Mouse (Mus musculus): ENCODE measurements around the gene Spata2l. TPM values are rescaled to one million over a fixed set of nuclear protein-coding genes. Genes with fewer than 3 reads are reported as not detected.
"Not testable (repeated sequence)": the region's sequence is repeated elsewhere in the genome, so short reads cannot be mapped to it uniquely, and the experiment has no call there.

Spata2l gene
- polyA plus RNA-seq (2012; rRNA removed): 14.9 and 16.7 TPM in 2 replicates

- Histone ChIP-seq H3K27ac (ENCODE audit: insufficient read depth, low read depth, low read length) (peak within 1 kb of the TSS; percentile 65), H3K27me3 (replicated peaks; ENCODE audit: control insufficient read depth, insufficient read depth, low read length) (no peaks in the 10 kb centered on the region), H3K36me3 (ENCODE audit: control insufficient read depth, insufficient read depth, low read length) (no peaks in the 10 kb centered on the region), H3K4me3 (ENCODE audit: insufficient read depth, low read depth, low read length) (peak within 1 kb of the TSS; percentile 84), H3K4me1 (ENCODE audit: control insufficient read depth, insufficient read depth, low read length) (peaks cover 4% of the 10 kb centered on the region)
- TF ChIP-seq CTCF (conservative IDR thresholded peaks at IDR 0.05; ENCODE audit: insufficient read depth, insufficient read length, low read depth, low read length) (0 out of 2 replicates have a peak, but pooled peaks have one; percentile 19), POLR2A (IDR thresholded peaks at IDR 0.05; ENCODE audit: low read depth, low read length) (no peak)
- DNase-seq: peak; percentile 96
- WGBS: 1% methylated on average over 57 of the region's 57 CpGs
Measured at GRCm38 (mm10) chr8:123235520-123236497, at the start of gene Spata2l. TSS of gene Spata2l (minus strand) at chr8:123236233.

GRCm38 (mm10) chr8:123284493-123284892, 48.5 kb upstream of the Spata2l start:
- TF ChIP-seq POLR2A (IDR thresholded peaks at IDR 0.05; ENCODE audit: low read depth, low read length) (no peak), CTCF (conservative IDR thresholded peaks at IDR 0.05; ENCODE audit: insufficient read depth, insufficient read length, low read depth, low read length) (no peak)
- Histone ChIP-seq H3K36me3 (ENCODE audit: control insufficient read depth, insufficient read depth, low read length) (no peaks in the 10 kb centered on the region), H3K4me3 (ENCODE audit: insufficient read depth, low read depth, low read length) (no peak overlapping the region), H3K27me3 (replicated peaks; ENCODE audit: control insufficient read depth, insufficient read depth, low read length) (no peaks in the 10 kb centered on the region), H3K4me1 (ENCODE audit: control insufficient read depth, insufficient read depth, low read length) (no peaks in the 10 kb centered on the region), H3K27ac (ENCODE audit: insufficient read depth, low read depth, low read length) (no peak overlapping the region)
- 88% methylated on average over 5 of the region's 5 CpGs for WGBS
- DNase-seq: no peak

- TF ChIP-seq CTCF (conservative IDR thresholded peaks at IDR 0.05; ENCODE audit: insufficient read depth, insufficient read length, low read depth, low read length): no peak
- TF ChIP-seq POLR2A (IDR thresholded peaks at IDR 0.05; ENCODE audit: low read depth, low read length): no peak
- Histone ChIP-seq H3K4me1 (ENCODE audit: control insufficient read depth, insufficient read depth, low read length) (no peaks in the 10 kb centered on the region), H3K27ac (ENCODE audit: insufficient read depth, low read depth, low read length) (no peak overlapping the region), H3K36me3 (ENCODE audit: control insufficient read depth, insufficient read depth, low read length) (no peaks in the 10 kb centered on the region), H3K27me3 (replicated peaks; ENCODE audit: control insufficient read depth, insufficient read depth, low read length) (no peaks in the 10 kb centered on the region), H3K4me3 (ENCODE audit: insufficient read depth, low read depth, low read length) (no peak overlapping the region)
- WGBS: 66% methylated on average over 7 of the region's 7 CpGs
- DNase-seq: peak; percentile 23
Measured at GRCm38 (mm10) chr8:123283991-123284390, 48.0 kb upstream of the Spata2l start.

GRCm38 (mm10) chr8:123282994-123283393, 47.0 kb upstream of the Spata2l start:
- H3K4me3 ChIP-seq (ENCODE audit: insufficient read depth, low read depth, low read length); H3K4me1 ChIP-seq (ENCODE audit: control insufficient read depth, insufficient read depth, low read length); DNase-seq; H3K27ac ChIP-seq (ENCODE audit: insufficient read depth, low read depth, low read length); H3K36me3 ChIP-seq (ENCODE audit: control insufficient read depth, insufficient read depth, low read length); H3K27me3 ChIP-seq (replicated peaks; ENCODE audit: control insufficient read depth, insufficient read depth, low read length): not testable (repeated sequence)
- 83% methylated on average over 6 of the region's 6 CpGs for WGBS

- no peaks in the 10 kb centered on the region for H3K27me3 ChIP-seq (replicated peaks; ENCODE audit: control insufficient read depth, insufficient read depth, low read length)
- 92% methylated on average over 13 of the region's 13 CpGs for WGBS
- H3K4me1 ChIP-seq (ENCODE audit: control insufficient read depth, insufficient read depth, low read length): no peaks in the 10 kb centered on the region
- no peaks in the 10 kb centered on the region for H3K36me3 ChIP-seq (ENCODE audit: control insufficient read depth, insufficient read depth, low read length)
- H3K27ac ChIP-seq (ENCODE audit: insufficient read depth, low read depth, low read length): no peak overlapping the region
- TF ChIP-seq POLR2A (IDR thresholded peaks at IDR 0.05; ENCODE audit: low read depth, low read length) (no peak), CTCF (conservative IDR thresholded peaks at IDR 0.05; ENCODE audit: insufficient read depth, insufficient read length, low read depth, low read length) (no peak)
- H3K4me3 ChIP-seq (ENCODE audit: insufficient read depth, low read depth, low read length): no peak overlapping the region
- no peak for DNase-seq
Measured at GRCm38 (mm10) chr8:123280302-123281094, 44.5 kb upstream of the Spata2l start.

- H3K36me3 ChIP-seq (ENCODE audit: control insufficient read depth, insufficient read depth, low read length): no peaks in the 10 kb centered on the region
- no peak overlapping the region for H3K4me3 ChIP-seq (ENCODE audit: insufficient read depth, low read depth, low read length)
- H3K27me3 ChIP-seq (replicated peaks; ENCODE audit: control insufficient read depth, insufficient read depth, low read length): no peaks in the 10 kb centered on the region
- DNase-seq: no peak
- WGBS: 93% methylated on average over 4 of the region's 4 CpGs
- no peaks in the 10 kb centered on the region for H3K4me1 ChIP-seq (ENCODE audit: control insufficient read depth, insufficient read depth, low read length)
- TF ChIP-seq POLR2A (IDR thresholded peaks at IDR 0.05; ENCODE audit: low read depth, low read length) (no peak), CTCF (conservative IDR thresholded peaks at IDR 0.05; ENCODE audit: insufficient read depth, insufficient read length, low read depth, low read length) (no peak)
- H3K27ac ChIP-seq (ENCODE audit: insufficient read depth, low read depth, low read length): no peak overlapping the region
Measured at GRCm38 (mm10) chr8:123279828-123280227, 43.8 kb upstream of the Spata2l start.

- H3K4me3 ChIP-seq (ENCODE audit: insufficient read depth, low read depth, low read length): no peak overlapping the region
Measured at GRCm38 (mm10) chr8:123278445-123278844, 42.4 kb upstream of the Spata2l start.

More at GRCm38 (mm10) chr8:123278445-123278844, 42.4 kb upstream of the Spata2l start:
- DNase-seq: no peak
- Histone ChIP-seq H3K27me3 (replicated peaks; ENCODE audit: control insufficient read depth, insufficient read depth, low read length) (no peaks in the 10 kb centered on the region), H3K27ac (ENCODE audit: insufficient read depth, low read depth, low read length) (no peak overlapping the region), H3K4me1 (ENCODE audit: control insufficient read depth, insufficient read depth, low read length) (no peaks in the 10 kb centered on the region), H3K36me3 (ENCODE audit: control insufficient read depth, insufficient read depth, low read length) (no peaks in the 10 kb centered on the region)
- WGBS: 70% methylated on average over 7 of the region's 7 CpGs
- TF ChIP-seq POLR2A (IDR thresholded peaks at IDR 0.05; ENCODE audit: low read depth, low read length): no peak
- TF ChIP-seq CTCF (conservative IDR thresholded peaks at IDR 0.05; ENCODE audit: insufficient read depth, insufficient read length, low read depth, low read length): no peak
